Mouse (Mus musculus) heart, embryonic 14.5 days (tissue): ENCODE data around the gene Gm10644. TPM values are rescaled to one million over a fixed set of nuclear protein-coding genes. Genes with fewer than 3 reads are reported as not detected.
A peak's percentile ranks its signal among the peaks of the same experiment; 100 is the strongest.

Source experiments
- ATAC-seq: fragments of 200-750 bp; cut with Nextera tagmentation; 2 replicates; pipeline ENCODE4 v1.8.0; 2017; ENCODE audit warnings: low read depth, moderate TSS enrichment; ENCODE audit not compliant: insufficient number of reproducible peaks, insufficient read depth, low FRiP score
- H3K27ac ChIP-seq, 2 experiments: fragments of 200-500 bp in 1 of 2; fragments of 300-500 bp in 1 of 2; sonication (generic) in 1 of 2; replicated peaks in 1 of 2; 2 replicates each; pipeline ENCODE4 v1.5.1; 2012 to 2014; ENCODE audit warnings: low read depth in 2 of 2, low read length in 2 of 2, control low read depth in 1 of 2, mild to moderate bottlenecking in 1 of 2, mixed read lengths in 1 of 2; ENCODE audit not compliant: control insufficient read depth in 1 of 2, insufficient read depth in 1 of 2
- H3K27me3 ChIP-seq: fragments of 300-500 bp; sonication (generic); 2 replicates; pipeline ENCODE4 v1.6.1; 2014; ENCODE audit warnings: mild to moderate bottlenecking, low read length, control low read depth; ENCODE audit not compliant: control insufficient read depth, insufficient read depth
- H3K36me3 ChIP-seq: fragments of 300-500 bp; sonication (generic); 2 replicates; pipeline ENCODE4 v1.6.1; 2014; ENCODE audit warnings: mild to moderate bottlenecking, control low read depth, low read length, mixed read lengths; ENCODE audit not compliant: control insufficient read depth, insufficient read depth
- H3K4me1 ChIP-seq, 2 experiments: fragments of 200-500 bp in 1 of 2; fragments of 300-500 bp in 1 of 2; sonication (generic) in 1 of 2; 2 replicates each; pipeline ENCODE4 v1.6.1; 2012 to 2014; ENCODE audit warnings: low read length in 2 of 2, control low read depth in 1 of 2, mixed read lengths in 1 of 2; ENCODE audit not compliant: control insufficient read depth in 2 of 2, insufficient read depth in 2 of 2
- H3K4me2 ChIP-seq: fragments of 300-500 bp; sonication (generic); 2 replicates; pipeline ENCODE4 v1.6.1; 2014; ENCODE audit warnings: mild to moderate bottlenecking, low read length
- H3K4me3 ChIP-seq, 2 experiments: fragments of 200-500 bp in 1 of 2; fragments of 300-500 bp in 1 of 2; sonication (generic) in 1 of 2; 2 replicates each; pipeline ENCODE4 v1.5.1; 2012 to 2014; ENCODE audit warnings: low read length in 2 of 2, mild to moderate bottlenecking in 2 of 2, control low read depth in 1 of 2, low read depth in 1 of 2, moderate library complexity in 1 of 2; ENCODE audit not compliant: control insufficient read depth in 1 of 2, insufficient read depth in 1 of 2
- H3K9ac ChIP-seq: fragments of 300-500 bp; sonication (generic); 2 replicates; pipeline ENCODE4 v1.6.1; 2014; ENCODE audit warnings: mild to moderate bottlenecking, low read length
- H3K9me3 ChIP-seq: fragments of 300-500 bp; sonication (generic); 2 replicates; pipeline ENCODE4 v1.6.1; 2016; ENCODE audit warnings: low read length, control low read depth; ENCODE audit not compliant: control insufficient read depth
- WGBS: fragments of 180-500 bp; shearing (Covaris S2); extraction: QIAGEN DNeasy Blood & Tissue Kit; methylation state at CpG from one replicate; pipeline ENCODE4 v1.1.7; 2014; 5-methylcytosine and 5-hydroxymethylcytosine counted together
- polyA plus RNA-seq: library from polyadenylated mRNA; unstranded; fragments of >200 nt; fragmentation: Nextera tagmentation; extraction: Ambion mirVana; gene quantifications from 2 replicates; pipeline ENCODE4 v1.2.1, GENCODE M21; 2014

Gene Gm10644
- polyA plus RNA-seq, 1 experiment from 2014 or later = 0.66 TPM

DNA sequence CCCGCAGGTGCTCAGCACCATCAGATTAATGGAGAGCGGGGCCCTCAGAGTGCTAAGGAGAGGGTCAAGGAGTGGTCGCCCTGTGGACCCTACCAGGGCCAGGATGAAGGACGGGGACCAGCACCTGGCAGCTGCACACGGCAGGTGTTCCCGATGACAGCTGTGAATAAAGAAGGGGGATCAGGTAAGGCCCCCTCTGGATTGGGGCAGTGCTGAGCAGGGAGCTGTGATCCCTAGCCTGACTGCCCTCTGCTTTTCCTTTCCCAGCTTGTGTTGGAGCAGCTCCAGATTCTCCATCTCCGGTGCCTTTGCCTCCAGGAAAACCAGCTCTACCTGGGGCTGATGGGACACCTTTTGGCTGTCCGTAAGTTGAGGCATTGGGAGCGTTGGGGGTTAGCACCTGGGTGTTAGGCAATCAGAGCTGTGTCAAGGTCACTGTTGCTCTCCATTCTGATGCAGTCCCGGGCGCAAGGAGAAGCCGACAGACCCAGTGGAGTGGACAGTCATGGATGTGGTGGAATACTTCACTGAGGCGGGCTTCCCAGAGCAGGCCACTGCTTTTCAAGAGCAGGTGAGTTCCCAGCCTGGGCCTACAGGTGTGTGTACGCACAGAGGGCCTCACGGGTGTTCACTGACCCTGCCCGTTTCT lies 44.2 kb upstream of the Gm10644 start:
- Histone ChIP-seq H3K9me3 (no peaks in the 10 kb centered on the region), H3K4me2 (peak overlapping the region; percentile 94), H3K36me3 (peaks cover 50% of the 10 kb centered on the region), H3K27ac (no peak overlapping the region), H3K27me3 (no peaks in the 10 kb centered on the region), H3K4me1 (peaks cover 18 to 25% of the 10 kb centered on the region in 2 experiments), H3K4me3 (peak overlapping the region; percentile 52 to 82), H3K9ac (peak overlapping the region; percentile 91)
- WGBS = 66% methylated on average over 16 of the region's 16 CpGs
- ATAC-seq = no peak

- Histone ChIP-seq H3K4me1 (peaks cover 15 to 19% of the 10 kb centered on the region in 2 experiments), H3K27me3 (no peaks in the 10 kb centered on the region), H3K27ac (peak overlapping the region; percentile 6 to 95; a peak in 3 of 4 replicates), H3K9ac (peak overlapping the region; percentile 91), H3K4me3 (peak overlapping the region; percentile 52 to 82), H3K4me2 (peak overlapping the region; percentile 94), H3K9me3 (no peaks in the 10 kb centered on the region), H3K36me3 (peaks cover 57% of the 10 kb centered on the region)
- no peak for ATAC-seq
- WGBS = 2% methylated on average over 62 of the region's 92 CpGs
Measured at GRCm38 (mm10) chr8:83998231-83999056, 43.4 kb upstream of the Gm10644 start.

- H3K36me3 ChIP-seq = peaks cover 57% of the 10 kb centered on the region
- H3K9me3 ChIP-seq = no peaks in the 10 kb centered on the region
- H3K27me3 ChIP-seq = no peaks in the 10 kb centered on the region
- under 1% methylated on average over 72 of the region's 112 CpGs for WGBS
- H3K4me2 ChIP-seq = peak within 1 kb of the TSS; percentile 94
- peak within 1 kb of the TSS; percentile 91 for H3K9ac ChIP-seq
- peak within 1 kb of the TSS; percentile 92 to 95 for H3K27ac ChIP-seq
- ATAC-seq = no peak
- peaks cover 15 to 19% of the 10 kb centered on the region in 2 experiments for H3K4me1 ChIP-seq
- peak within 1 kb of the TSS; percentile 85 to 86 for H3K4me3 ChIP-seq
Measured at GRCm38 (mm10) chr8:83997511-83998141, 42.6 kb upstream of the Gm10644 start, which contains the start of gene Samd1. Gene Samd1 (plus strand): TSS chr8:83997672.

DNA sequence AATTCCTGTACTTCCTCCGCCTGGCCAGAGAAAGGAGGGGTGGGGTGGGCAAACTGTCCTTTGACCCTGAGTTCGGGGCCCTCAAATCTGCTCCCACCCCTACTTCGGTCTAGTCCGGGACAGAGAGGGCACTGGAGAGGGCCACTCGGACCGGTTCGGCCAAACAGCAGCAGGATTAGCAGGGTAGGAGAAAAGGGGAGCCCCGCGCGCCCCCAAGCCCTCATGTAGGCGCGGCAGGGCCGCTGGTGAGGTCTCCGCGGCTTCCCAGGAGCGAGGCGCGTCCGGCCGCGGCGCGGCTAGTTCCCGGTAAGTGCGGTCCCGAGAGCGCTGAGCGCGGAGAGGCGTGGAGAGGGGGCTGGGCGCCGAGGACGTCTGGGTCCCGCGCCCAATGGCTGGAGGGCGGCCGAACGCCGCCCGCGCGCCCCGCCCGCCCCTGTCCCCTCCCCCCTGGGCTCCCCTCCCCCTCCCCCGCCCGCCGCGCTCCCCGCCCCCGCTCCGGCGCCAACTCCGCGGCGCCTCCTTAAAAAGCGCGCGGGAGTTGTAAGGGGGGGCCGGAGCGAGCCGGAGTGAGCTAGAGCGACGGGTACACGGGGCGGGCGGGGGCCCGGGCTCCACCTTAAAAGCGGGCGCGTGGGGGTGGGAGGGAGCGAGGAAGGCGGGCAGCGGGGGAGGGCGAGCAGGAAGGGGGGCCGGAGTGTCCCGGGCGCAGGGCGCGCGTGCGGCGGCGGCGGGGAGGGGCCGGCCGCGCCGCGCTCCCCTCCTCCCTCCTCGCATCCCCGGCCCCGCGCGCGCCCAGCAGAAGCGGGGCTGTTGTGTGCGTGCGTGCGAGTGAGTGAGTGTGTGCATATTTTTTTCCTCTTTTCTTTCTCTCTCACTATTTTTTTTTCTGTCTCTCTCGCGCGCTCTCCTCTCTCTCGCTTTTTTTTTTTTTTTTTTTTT lies 41.8 kb upstream of the Gm10644 start:
- Histone ChIP-seq H3K4me1 (peaks cover 15 to 19% of the 10 kb centered on the region in 2 experiments), H3K4me3 (peak overlapping the region; percentile 85 to 86), H3K9ac (peak overlapping the region; percentile 91), H3K4me2 (peak overlapping the region; percentile 94), H3K9me3 (no peaks in the 10 kb centered on the region), H3K27ac (peak overlapping the region; percentile 92 to 95), H3K27me3 (no peaks in the 10 kb centered on the region), H3K36me3 (peaks cover 60% of the 10 kb centered on the region)
- ATAC-seq = peak; percentile 81
- under 1% methylated on average over 36 of the region's 103 CpGs for WGBS

GRCm38 (mm10) chr8:83995973-83996372 lies 41.0 kb upstream of the Gm10644 start:
- H3K27ac ChIP-seq = peak overlapping the region in 1 of 2 experiments; percentile 95; a peak in 2 of 4 replicates
- H3K27me3 ChIP-seq = no peaks in the 10 kb centered on the region
- 26% methylated on average over 12 of the region's 12 CpGs for WGBS
- peak overlapping the region; percentile 79 to 85; a peak in 2 of 4 replicates for H3K4me3 ChIP-seq
- peaks cover 15 to 19% of the 10 kb centered on the region in 2 experiments for H3K4me1 ChIP-seq
- H3K9me3 ChIP-seq = no peaks in the 10 kb centered on the region
- peak overlapping the region; percentile 91; the same call in 1 of the 2 replicates for H3K9ac ChIP-seq
- ATAC-seq = no peak
- peaks cover 63% of the 10 kb centered on the region for H3K36me3 ChIP-seq
- H3K4me2 ChIP-seq = peak overlapping the region; percentile 94

DNA sequence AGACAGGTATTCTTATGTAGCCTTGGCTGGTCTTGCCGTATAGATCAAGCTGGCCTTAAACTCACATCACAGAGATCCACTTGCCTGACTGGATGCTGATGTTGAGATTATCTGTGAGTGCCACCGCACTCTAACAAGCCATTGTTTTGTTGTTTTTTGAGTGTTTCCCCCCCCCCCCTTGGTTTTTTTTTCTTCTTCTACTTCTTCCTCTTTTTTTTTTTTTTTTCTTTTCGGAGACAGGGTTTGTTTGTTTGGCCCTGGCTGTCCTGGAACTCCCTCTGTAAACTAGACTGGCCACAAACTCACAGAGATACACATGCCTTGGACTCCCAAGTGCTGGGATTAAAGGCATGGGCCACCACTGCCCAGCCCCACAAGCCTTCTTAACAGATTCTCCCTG lies 39.0 kb upstream of the Gm10644 start:
- Histone ChIP-seq H3K9ac (no peak overlapping the region), H3K4me2 (no peak overlapping the region), H3K27ac (no peak overlapping the region), H3K27me3 (no peaks in the 10 kb centered on the region), H3K36me3 (peaks cover 64% of the 10 kb centered on the region), H3K9me3 (no peaks in the 10 kb centered on the region), H3K4me3 (no peak overlapping the region), H3K4me1 (peaks cover 12% of the 10 kb centered on the region in 2 experiments)
- no peak for ATAC-seq
- WGBS = 70% methylated on average over 3 of the region's 3 CpGs
